Mouse (Mus musculus) liver, postnatal 0 days (tissue): ENCODE measurements around the gene Gm4214.
"Not testable (repeated sequence)": the region's sequence is repeated elsewhere in the genome, so short reads cannot be mapped to it uniquely, and the experiment has no call there.

Experiments used
- CTCF ChIP-seq: sonication (generic); IDR thresholded peaks from 2 replicates; pipeline ENCODE4 v1.5.1; 2016; ENCODE audit warnings: antibody characterized with exemption, low read depth
- EP300 ChIP-seq: IDR thresholded peaks from 2 replicates; pipeline ENCODE4 v1.6.1; 2016; ENCODE audit warnings: antibody characterized with exemption, low read depth, mild to moderate bottlenecking

GRCm38 (mm10) chr7:23019823-23020222 lies 35.4 kb upstream of the Gm4214 start, which contains the start of gene Gm4216:
- not testable (repeated sequence) for TF ChIP-seq CTCF, EP300
